Mouse (Mus musculus) mouse trophoblast stem cell (cell line): ENCODE results near the gene Angpt4.

Experiments
- in situ Hi-C, 2 experiments: fragments of 300-500 bp; cut with MseI, MboI; formaldehyde crosslinking; loops; 2 replicates in 1 of 2; 3 replicates in 1 of 2; pipeline ENCODE4 v1.15.1; 2025

The Angpt4 gene

DNA sequence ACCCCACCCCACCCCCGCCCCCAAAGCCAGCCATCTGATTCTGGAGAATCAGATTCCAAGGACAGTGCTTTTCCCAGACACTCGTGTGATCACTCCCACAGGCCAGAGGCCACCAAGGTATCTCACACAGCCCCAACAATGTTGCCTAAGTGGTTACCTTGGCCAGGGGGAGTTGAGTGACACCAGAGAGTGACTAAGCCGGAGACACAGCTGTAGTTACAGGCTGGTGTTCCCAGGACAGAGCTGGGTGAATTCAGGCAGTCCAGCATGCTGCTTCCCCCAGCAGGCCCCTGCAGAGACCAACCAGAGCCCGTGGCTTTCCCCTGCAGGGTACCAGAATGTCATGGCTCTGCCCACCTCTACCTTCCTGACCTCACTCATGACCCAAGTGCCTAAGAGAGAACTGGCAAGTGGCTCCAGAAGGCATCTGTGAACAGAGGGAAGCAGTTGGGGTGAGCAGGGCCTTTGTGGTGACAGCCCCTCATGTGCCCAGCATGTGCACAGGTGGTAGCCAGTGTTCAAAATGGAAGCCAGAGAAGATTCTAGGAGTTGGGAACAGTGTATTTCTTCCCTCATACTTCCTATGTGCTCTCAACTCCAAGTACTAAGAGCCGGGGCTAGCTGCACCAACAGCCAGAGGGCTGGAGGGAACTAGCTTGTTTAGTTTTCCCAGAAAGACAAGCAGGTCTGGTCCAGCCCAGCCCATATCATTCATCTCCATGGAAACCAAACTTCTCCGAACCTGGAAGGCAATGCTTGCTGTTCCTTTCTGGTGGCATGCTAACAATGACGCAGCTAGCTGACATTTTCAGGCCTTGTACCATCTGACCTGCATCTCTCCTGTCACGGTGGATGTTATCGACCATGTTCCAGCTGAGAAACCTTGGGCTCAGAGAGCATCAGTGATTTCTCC lies 50.5 kb downstream of the Angpt4 start:
- in situ Hi-C loops = no loop called here

GRCm38 (mm10) chr2:151962474-151962873 lies 51.5 kb downstream of the Angpt4 start:
- in situ Hi-C loops = no loop called here

DNA sequence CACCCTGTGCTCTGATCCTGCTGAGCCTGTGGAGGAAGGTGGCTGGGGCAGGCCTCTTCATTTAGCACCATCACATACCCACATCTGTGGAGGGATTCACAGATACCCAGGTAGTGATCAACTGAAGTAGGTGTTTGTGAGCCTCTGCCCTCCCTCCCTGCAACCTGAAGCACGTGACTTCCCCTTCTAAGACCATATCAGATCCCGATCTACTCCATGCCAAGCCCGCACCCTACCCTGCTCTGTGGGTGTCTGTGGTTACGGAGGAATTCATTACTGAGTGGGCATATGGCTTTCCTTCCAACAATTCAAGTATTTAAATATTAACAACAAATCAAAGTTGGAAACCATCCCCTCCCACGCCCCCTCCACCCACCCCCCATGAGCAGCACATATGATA lies 52.3 kb downstream of the Angpt4 start:
- in situ Hi-C loops = no loop called here

- in situ Hi-C loops = no loop called here
Observed at GRCm38 (mm10) chr2:151964052-151964451, 53.0 kb downstream of the Angpt4 start.

DNA sequence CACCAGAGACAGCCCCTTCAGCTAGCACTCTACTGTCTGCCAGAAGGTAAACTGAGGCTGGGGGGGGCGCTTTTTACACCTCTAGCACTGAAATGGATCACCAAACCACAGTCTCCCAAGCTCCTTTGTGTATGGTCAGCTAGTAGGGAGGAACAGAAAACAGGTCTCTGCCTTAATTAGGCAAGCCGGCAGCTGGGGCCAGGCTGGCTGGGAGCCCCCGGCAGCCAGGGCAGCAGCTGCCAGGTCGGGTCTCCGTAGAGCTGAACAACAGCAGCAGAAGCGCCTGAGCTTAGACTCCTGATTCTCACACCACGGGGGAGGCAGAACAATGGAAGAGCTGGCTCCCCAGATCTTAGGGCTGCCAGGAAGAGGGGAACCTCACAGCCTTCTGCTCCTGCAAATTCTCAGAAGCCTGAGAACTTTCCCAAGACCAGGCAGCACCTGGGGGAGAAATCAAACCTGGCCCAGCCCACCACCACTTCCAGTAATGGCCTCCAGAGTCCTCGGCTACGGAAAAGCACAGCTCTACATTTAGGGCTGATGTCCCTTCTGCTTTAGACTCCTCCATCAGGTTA lies 56.3 kb downstream of the Angpt4 start:
- in situ Hi-C loops = no loop called here

DNA sequence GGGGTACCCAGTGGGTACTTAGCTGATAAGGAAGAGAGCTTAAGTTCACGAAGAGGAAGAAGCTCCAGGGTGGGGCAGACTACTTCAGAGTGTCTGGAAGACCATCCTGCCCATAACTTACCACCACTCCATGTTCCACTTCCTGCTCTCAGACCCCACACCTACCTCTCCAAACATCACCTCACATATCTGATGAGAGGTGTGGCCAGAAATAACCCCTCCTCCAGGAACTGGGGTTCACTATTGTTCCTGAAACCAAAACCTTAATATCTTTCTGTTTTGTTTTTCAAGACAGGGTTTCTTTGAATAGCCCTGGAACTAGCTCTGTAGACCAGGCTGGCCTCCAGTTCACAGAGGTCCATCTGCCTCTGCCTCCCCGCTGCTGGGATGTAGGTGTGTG lies 56.8 kb downstream of the Angpt4 start:
- in situ Hi-C loops = no loop called here

- in situ Hi-C loops = no loop called here
Observed at GRCm38 (mm10) chr2:151968451-151968850, 57.4 kb downstream of the Angpt4 start.

GRCm38 (mm10) chr2:151968986-151969385 lies 58.0 kb downstream of the Angpt4 start:
- in situ Hi-C loops = no loop called here

DNA sequence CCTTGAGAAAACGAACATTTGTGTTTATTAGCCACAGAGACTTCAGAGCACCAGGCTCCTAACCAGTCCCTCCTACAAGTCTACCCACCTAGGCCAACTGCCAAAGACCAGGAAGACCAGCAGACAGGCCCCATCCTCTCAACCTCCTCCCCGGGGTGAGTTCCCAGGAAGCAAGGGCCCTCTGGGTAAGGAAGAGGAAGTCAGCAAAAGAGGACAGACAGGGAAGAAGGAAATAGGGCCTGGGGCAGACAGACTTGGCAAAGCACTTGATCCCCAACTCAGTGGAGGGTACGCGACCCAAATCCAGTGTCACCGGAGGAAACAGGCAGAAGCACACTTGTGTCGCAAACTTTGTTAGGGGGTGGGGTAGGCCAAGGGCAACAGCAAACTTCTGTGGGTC lies 58.4 kb downstream of the Angpt4 start:
- in situ Hi-C loops = no loop called here

GRCm38 (mm10) chr2:151970191-151971172 lies 59.5 kb downstream of the Angpt4 start:
- in situ Hi-C loops = no loop called here

DNA sequence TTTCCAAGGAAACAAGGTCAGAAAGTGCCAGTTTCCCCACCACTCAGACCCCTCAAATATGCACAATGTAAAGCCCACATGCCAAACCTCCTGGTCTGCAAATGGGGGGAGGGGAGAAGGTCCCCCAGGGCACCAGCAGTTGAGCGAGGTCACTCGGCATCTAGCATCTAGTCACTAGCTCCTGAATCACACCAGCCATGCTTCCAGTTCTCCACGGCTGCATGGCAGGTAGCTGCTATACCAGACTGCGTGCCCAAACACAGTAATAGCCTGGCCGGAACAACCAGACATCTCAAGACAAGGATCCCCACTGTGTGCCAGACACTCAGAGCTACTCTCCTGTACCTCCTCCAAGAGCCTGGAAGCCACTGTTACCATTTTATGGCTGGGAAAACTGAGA lies 60.7 kb downstream of the Angpt4 start:
- in situ Hi-C loops = no loop called here

GRCm38 (mm10) chr2:151972880-151973594 lies 62.0 kb downstream of the Angpt4 start:
- in situ Hi-C loops = no loop called here

GRCm38 (mm10) chr2:151973595-151974562 lies 62.9 kb downstream of the Angpt4 start:
- in situ Hi-C loops = no loop called here

DNA sequence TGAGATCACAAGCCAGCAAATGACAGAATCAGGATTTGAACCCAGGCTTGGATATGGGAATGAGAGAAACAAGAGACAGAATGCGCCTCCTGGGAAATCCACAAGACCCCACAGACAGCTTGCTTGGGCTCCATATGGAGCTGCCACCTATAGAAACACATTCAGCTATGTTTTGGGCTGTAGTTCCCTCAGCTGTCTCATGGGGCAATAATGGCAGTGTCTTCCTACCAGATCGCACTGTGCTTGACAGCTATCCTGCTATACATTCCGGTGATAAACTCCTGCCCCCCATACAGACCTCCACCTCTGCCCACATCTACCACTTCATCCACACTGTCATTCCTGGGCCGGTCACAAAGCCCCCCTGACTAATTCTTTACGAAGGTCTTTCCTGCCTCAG lies 64.3 kb downstream of the Angpt4 start:
- in situ Hi-C loops = no loop called here

DNA sequence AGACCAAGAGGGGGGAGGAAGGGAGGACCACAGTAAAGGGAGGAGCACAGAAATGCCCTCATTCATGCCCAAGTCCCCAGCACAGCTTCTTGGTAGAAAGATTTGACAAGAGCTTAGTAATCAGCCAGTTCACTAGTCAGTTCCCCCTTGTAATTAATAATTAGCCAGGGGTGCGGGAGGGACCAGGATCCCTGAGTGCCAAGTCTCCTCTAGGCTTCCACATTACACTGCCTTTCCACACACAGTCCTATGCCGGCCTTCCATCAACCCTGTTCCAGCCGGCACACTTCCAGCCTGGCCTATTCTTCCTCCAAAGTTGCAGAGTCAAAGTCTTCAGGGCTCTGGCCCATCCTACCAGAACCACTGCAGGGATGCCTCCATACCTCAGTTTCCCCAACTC lies 65.1 kb downstream of the Angpt4 start:
- in situ Hi-C loops = no loop called here

DNA sequence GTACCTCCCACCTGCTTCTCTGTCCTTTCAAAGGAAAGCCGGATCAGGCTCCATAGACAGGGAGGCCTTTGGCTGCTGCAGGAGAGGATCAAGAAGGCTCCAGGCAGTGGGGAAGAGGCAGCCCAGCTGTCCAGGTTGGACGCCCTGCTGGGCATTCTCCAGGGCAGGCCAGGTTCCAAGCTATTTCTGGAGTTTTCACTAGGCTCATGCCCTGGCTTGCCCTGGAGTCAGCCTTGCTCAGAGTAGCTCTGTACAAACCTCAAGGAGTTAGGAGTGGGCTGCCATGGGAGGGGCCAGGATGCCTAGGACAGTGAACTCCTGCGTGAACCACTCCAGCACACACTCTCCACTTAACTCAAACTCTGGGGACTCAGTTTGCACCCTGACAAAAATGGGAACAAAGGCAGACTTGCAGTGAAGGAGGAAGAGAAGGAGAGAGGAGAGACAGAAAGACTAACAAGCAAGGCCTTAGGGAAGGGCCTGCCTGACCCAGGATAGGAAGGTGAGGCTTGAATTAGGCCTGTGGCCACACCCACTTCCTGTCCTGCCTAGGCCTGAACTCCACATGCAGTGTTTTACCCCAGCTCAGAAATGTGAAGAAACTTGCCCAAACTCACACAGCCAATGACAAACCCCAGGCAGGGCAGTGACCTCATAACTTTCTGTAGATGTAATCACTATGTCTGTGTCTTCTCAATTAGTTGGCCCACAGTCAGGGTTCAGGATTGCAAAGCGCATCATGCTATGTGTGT lies 66.9 kb downstream of the Angpt4 start:
- in situ Hi-C loops = no loop called here

DNA sequence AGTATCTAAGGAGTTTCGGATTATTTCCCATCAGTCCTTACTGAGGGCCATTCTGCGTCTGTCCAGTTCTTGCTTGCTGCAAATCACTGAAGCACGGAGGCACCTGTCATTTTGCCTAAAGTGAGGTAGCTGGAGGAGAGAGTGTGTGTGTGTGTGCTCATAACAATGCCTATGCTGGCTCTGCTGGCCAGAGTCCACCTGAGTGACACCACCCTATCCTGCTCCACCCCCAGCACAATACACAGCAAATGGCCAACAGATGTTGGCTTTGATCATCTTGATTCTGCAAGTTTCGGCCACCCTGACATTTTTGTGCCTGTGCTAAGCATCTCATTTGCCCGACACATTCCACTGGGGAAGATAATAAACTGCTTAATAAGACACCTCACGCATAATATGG lies 67.5 kb downstream of the Angpt4 start:
- in situ Hi-C loops = no loop called here

DNA sequence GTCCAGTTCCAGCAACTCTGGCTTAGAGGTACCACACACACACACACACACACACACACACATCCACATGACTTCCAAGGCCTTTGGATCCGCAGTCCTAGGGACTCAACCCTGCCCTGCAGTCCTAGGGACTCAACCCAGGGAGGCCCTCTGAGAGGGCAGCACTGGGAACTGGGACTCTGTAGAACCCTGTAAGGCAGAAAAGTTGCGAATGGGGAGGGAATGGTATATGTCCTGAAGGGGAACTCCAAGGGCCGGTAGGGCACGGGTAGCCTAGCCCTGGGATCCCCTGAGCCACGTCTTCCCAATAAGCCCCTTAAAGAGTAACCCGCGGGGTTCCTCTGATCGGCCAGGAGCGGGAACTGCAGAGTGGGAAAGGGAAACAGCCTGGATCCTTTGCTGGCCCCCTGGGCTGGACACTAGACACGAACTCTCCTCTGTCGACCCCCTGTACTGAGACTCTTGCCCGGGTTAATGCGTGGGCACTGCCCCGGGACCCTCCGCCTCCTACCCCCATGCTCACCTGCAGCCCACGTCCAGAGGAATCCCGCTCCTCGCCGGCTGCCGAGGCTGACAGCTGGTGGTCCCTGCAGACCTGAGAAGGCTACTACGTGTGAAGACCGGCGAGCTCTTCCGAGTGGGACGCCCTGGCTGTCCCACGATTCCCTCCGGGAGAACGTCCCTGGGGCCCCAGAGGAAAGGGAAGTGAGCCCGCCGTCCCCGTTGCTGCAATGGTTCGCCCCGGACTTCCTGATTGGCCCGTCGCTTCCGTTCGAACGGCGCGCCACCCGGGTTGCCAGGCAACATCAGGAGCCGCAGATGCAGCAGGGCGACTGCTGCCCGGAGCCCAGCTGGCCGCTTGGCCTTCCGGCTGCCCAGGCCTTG lies 68.7 kb downstream of the Angpt4 start, which contains the start of gene Fam110a:
Fam110a (minus strand) TSS at position 750 of the 885 bp plus-strand sequence.
- in situ Hi-C loops = no loop called here
